Mouse (Mus musculus): Measurements from ENCODE around the gene Abcc4. TPM values are rescaled to one million over a fixed set of nuclear protein-coding genes. Genes with fewer than 3 reads are reported as not detected.

Abcc4 gene
- polyA plus RNA-seq, 1 experiment: 4.5 TPM

- WGBS: 92% methylated on average over 14 of the region's 14 CpGs
- Histone ChIP-seq H3K4me3 (replicated peaks; ENCODE audit: insufficient read depth, low read depth, low read length) (no peak overlapping the region), H3K27me3 (ENCODE audit: control insufficient read depth, insufficient read depth, low read length) (no peaks in the 10 kb centered on the region), H3K4me1 (ENCODE audit: control insufficient read depth, insufficient read depth, low read length) (no peaks in the 10 kb centered on the region), H3K27ac (ENCODE audit: insufficient read depth, low read length) (no peak overlapping the region)
- no peak for TF ChIP-seq POLR2A (IDR thresholded peaks at IDR 0.05; ENCODE audit: borderline replicate concordance, insufficient read depth, low read length)
- no peak for TF ChIP-seq CTCF (IDR thresholded peaks at IDR 0.05; ENCODE audit: borderline replicate concordance, insufficient read depth, low read depth, low read length)
- no peak for DNase-seq
These were observed 198.2 kb downstream of the Abcc4 start for GRCm38 (mm10) chr14:118507829-118508228.

- no peaks in the 10 kb centered on the region for H3K27me3 ChIP-seq (ENCODE audit: control insufficient read depth, insufficient read depth, low read length)
- no peak overlapping the region for H3K27ac ChIP-seq (ENCODE audit: insufficient read depth, low read length)
- H3K4me3 ChIP-seq (replicated peaks; ENCODE audit: insufficient read depth, low read depth, low read length): no peak overlapping the region
- TF ChIP-seq CTCF (IDR thresholded peaks at IDR 0.05; ENCODE audit: borderline replicate concordance, insufficient read depth, low read depth, low read length) (no peak), POLR2A (IDR thresholded peaks at IDR 0.05; ENCODE audit: borderline replicate concordance, insufficient read depth, low read length) (no peak)
- DNase-seq: peak in 1 of 2 experiments; percentile 4
- 55% methylated on average over 14 of the region's 14 CpGs for WGBS
- H3K4me1 ChIP-seq (ENCODE audit: control insufficient read depth, insufficient read depth, low read length): no peaks in the 10 kb centered on the region
These were observed 199.3 kb downstream of the Abcc4 start for GRCm38 (mm10) chr14:118506591-118507146.

GRCm38 (mm10) chr14:118496767-118497166, 209.3 kb downstream of the Abcc4 start:
- DNase-seq: no peak
- no peak overlapping the region for H3K27ac ChIP-seq (ENCODE audit: insufficient read depth, low read length)
- no peak overlapping the region for H3K4me3 ChIP-seq (replicated peaks; ENCODE audit: insufficient read depth, low read depth, low read length)
- no peaks in the 10 kb centered on the region for H3K27me3 ChIP-seq (ENCODE audit: control insufficient read depth, insufficient read depth, low read length)
- no peak for TF ChIP-seq POLR2A (IDR thresholded peaks at IDR 0.05; ENCODE audit: borderline replicate concordance, insufficient read depth, low read length)
- TF ChIP-seq CTCF (IDR thresholded peaks at IDR 0.05; ENCODE audit: borderline replicate concordance, insufficient read depth, low read depth, low read length): no peak
- H3K4me1 ChIP-seq (ENCODE audit: control insufficient read depth, insufficient read depth, low read length): no peaks in the 10 kb centered on the region
- 86% methylated on average over 2 of the region's 2 CpGs for WGBS

- no peak for DNase-seq
- no peaks in the 10 kb centered on the region for H3K27me3 ChIP-seq (ENCODE audit: control insufficient read depth, insufficient read depth, low read length)
- H3K27ac ChIP-seq (ENCODE audit: insufficient read depth, low read length): no peak overlapping the region
- no peak overlapping the region for H3K4me3 ChIP-seq (replicated peaks; ENCODE audit: insufficient read depth, low read depth, low read length)
- no peak for TF ChIP-seq POLR2A (IDR thresholded peaks at IDR 0.05; ENCODE audit: borderline replicate concordance, insufficient read depth, low read length)
- H3K4me1 ChIP-seq (ENCODE audit: control insufficient read depth, insufficient read depth, low read length): no peaks in the 10 kb centered on the region
- WGBS: 83% methylated on average over 2 of the region's 2 CpGs
These were observed 210.6 kb downstream of the Abcc4 start for GRCm38 (mm10) chr14:118495458-118495857.

- Histone ChIP-seq H3K4me1 (ENCODE audit: control insufficient read depth, insufficient read depth, low read length) (no peaks in the 10 kb centered on the region), H3K27me3 (ENCODE audit: control insufficient read depth, insufficient read depth, low read length) (no peaks in the 10 kb centered on the region), H3K4me3 (replicated peaks; ENCODE audit: insufficient read depth, low read depth, low read length) (no peak overlapping the region), H3K27ac (ENCODE audit: insufficient read depth, low read length) (no peak overlapping the region)
- TF ChIP-seq CTCF (IDR thresholded peaks at IDR 0.05; ENCODE audit: borderline replicate concordance, insufficient read depth, low read depth, low read length): no peak
- no peak for TF ChIP-seq POLR2A (IDR thresholded peaks at IDR 0.05; ENCODE audit: borderline replicate concordance, insufficient read depth, low read length)
- no peak for DNase-seq
- 74% methylated on average over 6 of the region's 6 CpGs for WGBS
These were observed 214.3 kb downstream of the Abcc4 start for GRCm38 (mm10) chr14:118491708-118492107.

- no peak for DNase-seq
- Histone ChIP-seq H3K4me3 (replicated peaks; ENCODE audit: insufficient read depth, low read depth, low read length) (no peak overlapping the region), H3K27ac (ENCODE audit: insufficient read depth, low read length) (no peak overlapping the region), H3K4me1 (ENCODE audit: control insufficient read depth, insufficient read depth, low read length) (no peaks in the 10 kb centered on the region), H3K27me3 (ENCODE audit: control insufficient read depth, insufficient read depth, low read length) (no peaks in the 10 kb centered on the region)
- no peak for TF ChIP-seq POLR2A (IDR thresholded peaks at IDR 0.05; ENCODE audit: borderline replicate concordance, insufficient read depth, low read length)
- no peak for TF ChIP-seq CTCF (IDR thresholded peaks at IDR 0.05; ENCODE audit: borderline replicate concordance, insufficient read depth, low read depth, low read length)
- 15% methylated on average over 13 of the region's 13 CpGs for WGBS
These were observed 214.7 kb downstream of the Abcc4 start for GRCm38 (mm10) chr14:118491300-118491699.

GRCm38 (mm10) chr14:118490525-118490924, 215.5 kb downstream of the Abcc4 start:
- Histone ChIP-seq H3K4me3 (replicated peaks; ENCODE audit: insufficient read depth, low read depth, low read length) (no peak overlapping the region), H3K4me1 (ENCODE audit: control insufficient read depth, insufficient read depth, low read length) (no peaks in the 10 kb centered on the region), H3K27me3 (ENCODE audit: control insufficient read depth, insufficient read depth, low read length) (no peaks in the 10 kb centered on the region), H3K27ac (ENCODE audit: insufficient read depth, low read length) (no peak overlapping the region)
- no peak for DNase-seq
- TF ChIP-seq CTCF (IDR thresholded peaks at IDR 0.05; ENCODE audit: borderline replicate concordance, insufficient read depth, low read depth, low read length) (no peak), POLR2A (IDR thresholded peaks at IDR 0.05; ENCODE audit: borderline replicate concordance, insufficient read depth, low read length) (no peak)
- WGBS: 64% methylated on average over 7 of the region's 7 CpGs

GRCm38 (mm10) chr14:118486349-118486748, 219.7 kb downstream of the Abcc4 start:
- no peak overlapping the region for H3K27ac ChIP-seq (ENCODE audit: insufficient read depth, low read length)
- TF ChIP-seq CTCF (IDR thresholded peaks at IDR 0.05; ENCODE audit: borderline replicate concordance, insufficient read depth, low read depth, low read length) (no peak), POLR2A (IDR thresholded peaks at IDR 0.05; ENCODE audit: borderline replicate concordance, insufficient read depth, low read length) (no peak)
- no peak for DNase-seq
- WGBS: 93% methylated on average over 11 of the region's 11 CpGs
- no peaks in the 10 kb centered on the region for H3K4me1 ChIP-seq (ENCODE audit: control insufficient read depth, insufficient read depth, low read length)
- no peak overlapping the region for H3K4me3 ChIP-seq (replicated peaks; ENCODE audit: insufficient read depth, low read depth, low read length)
- H3K27me3 ChIP-seq (ENCODE audit: control insufficient read depth, insufficient read depth, low read length): no peaks in the 10 kb centered on the region

All from cerebellum, adult 2 months (tissue).